Mouse (Mus musculus): ENCODE data around the gene Ilf3.

The Ilf3 gene

GRCm38 (mm10) chr9:21340411-21340810 lies 27.3 kb upstream of the Ilf3 start:
- DNase-seq (ENCODE audit: low spot score in 2 of 2), result no peak

- DNase-seq (ENCODE audit: low spot score in 2 of 2), result no peak
Observed at GRCm38 (mm10) chr9:21346627-21347365, 20.9 kb upstream of the Ilf3 start.

GRCm38 (mm10) chr9:21348152-21348551 lies 19.5 kb upstream of the Ilf3 start:
- no peak for DNase-seq (ENCODE audit: low spot score in 2 of 2)

GRCm38 (mm10) chr9:21351178-21351577 lies 16.5 kb upstream of the Ilf3 start:
- DNase-seq (ENCODE audit: low spot score in 2 of 2), result no peak

GRCm38 (mm10) chr9:21351702-21352377 lies 15.8 kb upstream of the Ilf3 start:
- no peak for DNase-seq (ENCODE audit: low spot score in 2 of 2)

- DNase-seq (ENCODE audit: low spot score in 2 of 2), result no peak
Observed at GRCm38 (mm10) chr9:21352463-21353372, 15.0 kb upstream of the Ilf3 start.

- no peak for DNase-seq (ENCODE audit: low spot score in 2 of 2)
Observed at GRCm38 (mm10) chr9:21353373-21353686, 14.3 kb upstream of the Ilf3 start.

GRCm38 (mm10) chr9:21354796-21355195 lies 12.9 kb upstream of the Ilf3 start:
- DNase-seq (ENCODE audit: low spot score in 2 of 2), result no peak

- DNase-seq (ENCODE audit: low spot score in 2 of 2), result peak; percentile 64 to 74
Observed at GRCm38 (mm10) chr9:21356981-21357718, 10.5 kb upstream of the Ilf3 start.

GRCm38 (mm10) chr9:21366541-21367220 lies 990 bp upstream of the Ilf3 start:
- peak; percentile 69 to 83 for DNase-seq (ENCODE audit: low spot score in 2 of 2)

- peak; percentile 73 to 88 for DNase-seq (ENCODE audit: low spot score in 2 of 2)
Observed at GRCm38 (mm10) chr9:21368131-21368584, 487 bp downstream of the Ilf3 start.

- no peak for DNase-seq (ENCODE audit: low spot score in 2 of 2)
Observed at GRCm38 (mm10) chr9:21369080-21369479, 1.4 kb downstream of the Ilf3 start.

GRCm38 (mm10) chr9:21370876-21371275 lies 3.2 kb downstream of the Ilf3 start:
- DNase-seq (ENCODE audit: low spot score in 2 of 2), result no peak

GRCm38 (mm10) chr9:21372508-21372907 lies 4.8 kb downstream of the Ilf3 start:
- DNase-seq (ENCODE audit: low spot score in 2 of 2), result peak in 1 of 2 experiments; percentile 31

GRCm38 (mm10) chr9:21379195-21379594 lies 11.5 kb downstream of the Ilf3 start:
- DNase-seq (ENCODE audit: low spot score in 2 of 2), result no peak

GRCm38 (mm10) chr9:21380868-21381267 lies 13.2 kb downstream of the Ilf3 start:
- no peak for DNase-seq (ENCODE audit: low spot score in 2 of 2)

- no peak for DNase-seq (ENCODE audit: low spot score in 2 of 2)
Observed at GRCm38 (mm10) chr9:21383966-21384365, 16.3 kb downstream of the Ilf3 start.

- DNase-seq (ENCODE audit: low spot score in 2 of 2), result no peak
Observed at GRCm38 (mm10) chr9:21392646-21393175, 25.0 kb downstream of the Ilf3 start.

GRCm38 (mm10) chr9:21395692-21396091 lies 28.0 kb downstream of the Ilf3 start:
- no peak for DNase-seq (ENCODE audit: low spot score in 2 of 2)

GRCm38 (mm10) chr9:21397170-21397569 lies 29.5 kb downstream of the Ilf3 start:
- no peak for DNase-seq (ENCODE audit: low spot score in 2 of 2)

GRCm38 (mm10) chr9:21401042-21401441 lies 33.4 kb downstream of the Ilf3 start:
- DNase-seq (ENCODE audit: low spot score in 2 of 2), result no peak
